Mouse (Mus musculus) G1E-ER4 (cell line): ENCODE results near the gene Olfr18. TPM values are rescaled to one million over a fixed set of nuclear protein-coding genes. Genes with fewer than 3 reads are reported as not detected.

Source experiments
- GATA1 ChIP-seq: IDR thresholded peaks from one replicate; pipeline ENCODE4 v1.8.0; 2012; ENCODE audit warnings: low read length, inconsistent platforms
- polyA plus RNA-seq: library from polyadenylated mRNA; stranded (reverse); fragments of >175 nt; gene quantifications from 2 replicates; pipeline ENCODE4 v1.2.3, GENCODE M21; 2012

Gene Olfr18
- not detected in 2 replicates for polyA plus RNA-seq

GRCm38 (mm10) chr9:20335994-20336393 is at the start of gene Olfr18:
Olfr18 (minus strand) TSS chr9:20336094.
- no peak for TF ChIP-seq GATA1

- TF ChIP-seq GATA1 = no peak
Observed at GRCm38 (mm10) chr9:20385343-20385703, 49.4 kb upstream of the Olfr18 start.

- TF ChIP-seq GATA1 = no peak
Observed at GRCm38 (mm10) chr9:20384532-20385342, 48.8 kb upstream of the Olfr18 start, which contains the start of gene Zfp560. Zfp560 (minus strand) TSS chr9:20385177.

- no peak for TF ChIP-seq GATA1
Observed at GRCm38 (mm10) chr9:20383659-20384058, 47.8 kb upstream of the Olfr18 start.

GRCm38 (mm10) chr9:20374712-20375111 is 38.8 kb upstream of the Olfr18 start:
- TF ChIP-seq GATA1 = no peak

GRCm38 (mm10) chr9:20367311-20367710 is 31.4 kb upstream of the Olfr18 start:
- TF ChIP-seq GATA1 = no peak

GRCm38 (mm10) chr9:20348501-20348900 is 12.6 kb upstream of the Olfr18 start:
- no peak for TF ChIP-seq GATA1

GRCm38 (mm10) chr9:20298232-20298631 is 37.7 kb downstream of the Olfr18 start, which contains the start of gene Olfr873:
Olfr873 (plus strand) TSS chr9:20298532.
- no peak for TF ChIP-seq GATA1

- no peak for TF ChIP-seq GATA1
Observed at GRCm38 (mm10) chr9:20282051-20282450, 53.8 kb downstream of the Olfr18 start, which contains the start of gene Olfr39. Olfr39 (plus strand) TSS chr9:20282351.

Other genes starting within 250 kb of the Olfr18 start
- not detected in 2 replicates for gene Olfr868, start 237.5 kb downstream of the Olfr18 start, polyA plus RNA-seq
- not detected in 2 replicates for gene Olfr869, start 207.1 kb downstream of the Olfr18 start, polyA plus RNA-seq
- not detected in 2 replicates for gene Olfr870, start 162.0 kb downstream of the Olfr18 start, polyA plus RNA-seq
- gene Olfr871, start 123.9 kb downstream of the Olfr18 start, polyA plus RNA-seq = not detected in 2 replicates
- not detected in 2 replicates for gene Olfr872, start 99.0 kb downstream of the Olfr18 start, polyA plus RNA-seq
- not detected in 2 replicates for gene Olfr39, start 53.7 kb downstream of the Olfr18 start, polyA plus RNA-seq
- gene Olfr873, start 37.6 kb downstream of the Olfr18 start, polyA plus RNA-seq = not detected in 2 replicates
- 1.3 and 2.6 TPM in 2 replicates for gene Zfp560, start 49.1 kb upstream of the Olfr18 start, polyA plus RNA-seq
- 0.11 and 0.18 TPM in 2 replicates for gene Zfp26, start 124.1 kb upstream of the Olfr18 start, polyA plus RNA-seq
- gene Zfp426, start 156.7 kb upstream of the Olfr18 start, polyA plus RNA-seq = 4.6 and 8.4 TPM in 2 replicates
- 0.79 and 0.90 TPM in 2 replicates for gene Zfp266, start 185.3 kb upstream of the Olfr18 start, polyA plus RNA-seq
- 6.4 and 8.1 TPM in 2 replicates for gene Zfp846, start 245.2 kb upstream of the Olfr18 start, polyA plus RNA-seq